Mouse (Mus musculus) MN1 (cell line): ENCODE results near the gene Ppil2.

Experiments
- DNase-seq: peaks from one replicate; pipeline ENCODE4 v3.0.0-alpha.2; 2016; ENCODE audit warnings: low spot score

The Ppil2 gene

DNA sequence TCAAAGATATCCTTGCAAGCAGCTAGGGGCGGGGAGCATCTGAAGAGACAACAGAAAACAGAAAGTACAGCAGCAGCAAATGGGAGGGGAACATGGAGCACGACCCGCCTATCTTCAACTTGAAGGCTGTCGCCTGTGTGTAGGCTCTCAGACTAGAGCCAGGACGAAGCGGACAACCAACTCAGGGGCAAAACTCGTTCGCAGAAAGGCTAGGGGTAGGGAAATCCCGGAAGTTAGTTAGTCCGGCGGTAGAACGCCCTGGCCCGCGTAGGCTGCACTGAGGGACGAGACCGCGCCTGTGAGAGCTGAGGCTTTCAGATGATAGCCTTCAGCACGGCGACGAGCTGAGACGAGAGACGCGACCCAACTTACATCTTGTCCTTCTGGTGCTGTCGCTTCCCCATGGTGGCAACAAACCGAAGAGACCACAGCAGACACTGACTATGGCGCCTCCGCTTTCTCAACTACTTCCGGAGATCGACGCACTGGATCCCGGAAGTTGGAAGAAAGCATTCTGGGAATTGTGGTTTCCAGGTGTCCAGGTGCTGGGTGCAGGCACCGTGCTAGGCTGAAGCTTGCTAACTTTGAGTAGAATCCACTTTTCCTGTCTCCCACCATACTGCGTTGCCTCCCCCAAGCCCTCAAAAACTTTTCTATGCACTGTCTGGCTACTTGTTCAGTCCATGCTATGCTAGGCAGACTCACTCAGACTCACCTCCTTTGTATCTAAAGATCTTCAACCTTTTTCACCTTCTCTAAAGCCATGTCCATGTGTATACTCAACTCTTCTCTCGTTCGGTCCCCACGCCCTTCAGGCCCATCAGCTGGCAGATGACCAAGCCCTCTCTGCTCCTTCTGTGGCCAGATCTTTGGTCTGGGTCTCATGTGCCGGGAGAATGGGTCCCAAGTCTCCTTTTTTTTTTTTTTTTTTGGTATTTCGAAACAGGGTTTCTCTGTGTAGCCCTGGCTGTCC, at the start of gene Ppil2:
Gene Ppil2 (minus strand): TSS at position 487 of the 973 bp plus-strand sequence.
- peak; percentile 77 for DNase-seq

DNA sequence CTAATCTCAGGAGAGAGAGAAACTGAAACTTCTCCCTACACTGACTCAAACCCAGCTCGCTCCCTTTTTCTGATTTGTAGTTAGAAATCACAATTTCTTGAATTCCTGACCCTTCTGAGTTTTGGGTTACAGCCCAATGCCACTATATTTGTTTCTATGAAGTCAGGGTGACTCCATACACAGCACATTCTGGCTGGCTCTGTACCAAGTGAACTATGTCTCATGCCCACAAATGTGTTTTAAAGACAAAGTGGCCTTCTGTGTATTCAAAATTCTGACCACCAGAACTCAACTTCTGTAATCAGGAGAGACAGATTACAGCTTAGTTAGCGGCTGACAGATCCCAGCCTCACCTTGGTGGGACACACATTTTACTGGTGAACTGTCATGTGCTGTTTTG, 43.3 kb upstream of the Ppil2 start:
- DNase-seq, result no peak

DNA sequence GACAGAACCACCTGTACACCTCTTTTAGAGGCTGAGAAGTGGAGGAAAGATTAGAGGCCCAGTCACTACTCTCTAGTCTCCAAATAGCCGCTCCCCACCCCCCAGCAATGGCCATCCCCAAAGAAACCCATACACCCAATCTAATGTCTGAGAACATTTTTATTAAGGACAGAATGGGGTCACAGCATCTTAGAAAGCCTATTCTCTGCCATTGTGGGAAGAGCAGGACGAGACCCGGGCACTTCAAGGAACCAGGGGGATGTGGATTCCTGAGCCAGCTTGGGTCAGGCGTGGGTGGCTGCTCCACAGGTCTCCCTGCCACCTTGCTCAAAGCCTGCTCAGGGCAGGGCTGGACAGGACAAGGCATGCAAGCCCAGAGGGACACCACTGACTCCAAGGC, 40.8 kb upstream of the Ppil2 start:
- no peak for DNase-seq

DNA sequence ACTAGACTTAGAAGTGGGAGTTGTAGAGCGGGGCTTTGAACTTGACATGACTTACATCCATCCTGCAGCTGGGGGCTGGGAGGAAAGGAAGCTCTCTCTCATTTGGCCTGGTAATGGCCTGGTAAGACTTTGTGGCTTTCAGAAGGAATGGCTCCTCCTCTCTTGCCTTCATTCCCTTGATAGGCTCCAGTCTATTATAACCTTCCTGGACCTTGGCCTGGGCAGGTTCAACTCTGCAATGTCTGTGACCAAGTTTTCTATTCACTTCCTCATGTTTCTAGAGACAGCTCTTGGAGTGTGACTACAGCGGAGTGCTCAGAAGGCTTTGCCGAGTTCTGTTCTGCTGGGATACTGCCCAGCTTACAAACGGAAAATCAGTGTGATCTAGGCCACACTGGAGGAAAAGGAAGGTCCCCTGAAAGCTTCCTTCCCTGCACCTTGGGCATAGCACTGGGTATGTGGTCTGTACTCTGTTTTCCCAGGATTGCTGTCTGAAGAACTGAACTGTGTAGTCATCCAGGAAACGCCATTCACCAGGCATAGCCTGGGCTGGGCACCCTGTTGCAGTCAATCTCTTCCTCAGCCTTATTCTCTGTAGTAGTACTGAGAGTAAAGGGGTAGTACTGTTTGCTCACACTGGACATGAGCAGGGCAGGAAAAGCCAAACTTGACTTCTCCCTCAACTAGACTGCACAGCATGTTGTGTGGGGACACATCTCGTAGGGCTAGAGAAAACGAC, 39.6 kb upstream of the Ppil2 start:
- no peak for DNase-seq

DNA sequence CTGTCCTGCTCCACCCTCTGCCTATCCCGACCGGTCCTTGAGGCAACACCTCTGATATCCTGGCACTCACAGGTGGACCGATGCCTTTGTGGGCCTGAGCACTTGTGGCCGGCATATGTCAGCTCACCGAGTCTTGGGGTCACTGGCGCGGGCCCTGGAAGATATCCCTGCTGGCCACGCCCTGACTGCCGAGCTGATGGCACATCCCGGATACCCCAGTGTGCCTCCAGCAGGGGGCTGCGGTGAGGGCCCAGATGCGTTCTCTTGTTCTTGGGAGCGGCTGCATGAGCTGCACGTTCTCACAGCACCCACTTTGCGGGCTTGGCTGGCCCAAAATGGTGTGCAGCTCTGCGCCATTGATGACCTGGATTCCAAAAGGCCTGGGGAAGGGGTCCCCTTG, 37.0 kb upstream of the Ppil2 start:
- peak; percentile 75 for DNase-seq

DNA sequence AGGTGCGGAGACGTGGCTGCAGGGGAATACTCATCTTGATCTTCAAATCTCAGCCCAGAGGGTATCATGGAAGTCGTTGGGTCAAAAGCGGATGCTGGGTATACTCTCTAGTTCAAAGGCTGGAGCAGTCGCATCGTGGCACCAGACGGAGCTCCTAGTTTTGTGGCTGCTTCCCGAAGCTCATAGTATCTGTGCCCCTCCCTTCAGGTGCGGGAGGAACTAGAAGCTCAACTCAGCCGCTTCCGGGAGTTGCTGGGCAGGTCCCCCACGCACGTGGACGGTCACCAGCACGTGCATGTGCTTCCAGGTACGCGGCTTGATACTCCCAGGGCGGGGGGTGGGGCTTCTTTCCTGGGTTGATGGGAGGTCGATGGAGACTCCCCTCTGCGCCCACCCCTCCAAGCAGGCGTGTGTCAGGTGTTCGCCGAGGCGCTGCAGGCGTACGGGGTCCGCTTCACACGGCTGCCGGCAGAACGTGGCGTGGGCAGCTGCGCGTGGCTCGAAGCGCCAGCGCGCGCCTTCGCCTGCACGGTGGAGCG, 36.4 kb upstream of the Ppil2 start:
- DNase-seq, result peak; percentile 44

DNA sequence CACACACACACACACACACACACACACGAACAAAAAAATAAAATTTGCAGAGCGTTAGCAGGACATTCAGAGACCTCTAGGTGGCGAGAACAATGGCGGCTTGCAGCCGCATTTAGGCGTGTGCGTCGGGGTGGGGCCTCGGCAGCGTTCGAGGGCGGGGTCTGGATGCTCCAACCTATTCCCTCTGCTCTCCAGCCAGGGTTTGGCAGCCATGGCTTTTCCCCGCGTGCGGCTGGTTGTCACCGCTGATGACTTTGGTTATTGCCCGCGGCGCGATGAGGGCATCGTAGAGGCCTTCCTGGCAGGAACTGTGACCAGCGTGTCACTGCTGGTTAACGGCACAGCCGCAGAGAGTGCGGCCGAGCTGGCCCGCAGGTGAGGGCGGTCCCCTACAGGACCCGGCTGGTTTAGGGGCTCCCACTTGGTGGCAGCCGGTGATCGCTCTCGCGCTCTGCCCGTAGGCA, 35.7 kb upstream of the Ppil2 start, which contains the start of gene Ccdc116:
Gene Ccdc116 (minus strand): TSS at position 458 of the 464 bp plus-strand sequence.
- DNase-seq, result peak; percentile 94

DNA sequence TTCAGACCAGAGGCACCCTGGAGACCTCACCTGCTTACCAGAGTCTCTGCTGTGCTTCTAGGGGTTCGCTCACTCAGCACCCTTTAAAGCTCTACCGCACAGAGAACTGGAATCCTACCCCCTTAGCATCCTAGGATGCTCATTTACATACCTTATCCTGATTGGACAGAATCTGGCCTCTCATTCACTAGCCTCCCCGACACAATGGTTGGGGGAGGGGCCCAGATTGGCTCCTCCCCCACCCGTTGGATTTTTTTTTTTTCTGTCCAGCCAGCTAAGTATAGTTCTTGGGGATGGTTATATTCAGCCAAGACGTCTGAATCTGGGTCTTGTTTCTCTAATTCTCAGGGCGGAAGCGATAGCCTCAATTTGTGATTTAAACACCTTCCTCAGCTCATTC, 33.3 kb upstream of the Ppil2 start, which contains the start of gene Ydjc:
Gene Ydjc (plus strand): TSS at position 283 of the 400 bp plus-strand sequence.
- no peak for DNase-seq

DNA sequence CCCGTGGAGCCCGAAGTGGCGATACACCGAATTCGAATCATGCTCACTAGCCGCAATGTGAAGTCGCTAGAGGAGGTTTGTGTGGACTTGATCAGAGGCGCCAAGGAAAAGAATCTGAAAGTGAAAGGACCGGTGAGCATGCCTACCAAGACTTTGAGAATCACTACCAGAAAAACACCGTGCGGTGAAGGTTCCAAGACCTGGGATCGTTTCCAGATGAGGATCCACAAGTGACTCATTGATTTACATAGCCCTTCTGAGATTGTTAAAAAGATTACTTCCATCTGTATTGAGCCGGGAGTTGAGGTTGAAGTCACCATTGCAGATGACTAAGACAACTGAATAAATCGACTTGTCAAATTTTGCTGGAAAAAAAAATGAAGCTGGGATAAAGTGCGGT, 26.3 kb upstream of the Ppil2 start:
- DNase-seq, result peak; percentile 72

DNA sequence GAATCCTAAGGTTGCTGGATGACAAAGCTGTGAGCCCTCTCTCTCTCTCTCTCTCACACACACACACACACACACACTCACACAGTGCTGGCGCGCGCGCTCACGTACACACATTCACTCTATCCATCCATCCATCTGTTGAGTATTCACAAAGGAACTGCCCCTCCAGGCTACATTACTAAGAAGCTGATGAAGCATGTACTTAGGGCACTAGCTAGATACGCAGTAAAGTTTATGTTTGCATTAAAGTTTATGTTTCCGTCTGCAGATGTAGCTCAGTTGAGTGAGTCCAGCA, 21.8 kb upstream of the Ppil2 start:
- no peak for DNase-seq

DNA sequence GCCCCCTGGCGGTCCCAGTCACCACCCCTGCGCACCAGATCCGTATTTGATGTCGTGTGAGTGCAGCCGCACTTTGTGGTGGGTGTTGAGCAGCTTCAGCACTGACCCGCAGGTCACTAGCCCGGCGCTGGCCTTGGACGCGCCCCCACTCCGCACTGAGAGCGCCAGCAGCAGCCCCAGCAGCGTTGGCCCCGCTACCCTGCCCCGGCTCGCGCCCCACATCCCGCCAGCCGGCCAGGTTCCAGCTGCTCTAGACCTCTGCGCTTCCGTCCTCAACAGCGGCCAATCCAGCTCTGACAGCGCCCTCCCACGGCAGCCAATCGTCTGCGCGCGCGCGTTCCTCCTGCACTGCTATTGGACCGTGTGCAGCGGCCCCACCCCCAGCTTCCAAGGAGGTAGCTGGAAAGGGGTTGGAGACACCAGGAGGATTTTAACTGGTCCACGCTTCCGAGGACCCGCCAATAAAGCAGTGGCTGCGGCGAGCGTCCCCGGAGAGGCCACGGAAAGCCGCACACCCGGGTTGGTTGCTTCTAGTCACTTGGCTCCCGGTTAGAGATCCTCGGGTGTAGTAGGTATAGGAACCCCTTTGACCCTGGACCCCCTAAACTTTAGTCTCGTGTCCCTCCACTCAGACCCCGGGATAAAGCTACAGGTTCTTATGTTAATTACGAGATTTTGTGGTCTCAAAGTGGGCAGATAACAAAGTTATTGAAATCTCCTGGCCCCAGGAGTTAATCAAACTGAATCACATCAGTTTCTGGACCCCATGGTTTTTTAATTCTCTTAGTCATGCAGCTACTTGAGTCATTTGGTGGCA, 21.2 kb upstream of the Ppil2 start, which contains the start of gene Sdf2l1:
Gene Sdf2l1 (minus strand): TSS at position 295 of the 817 bp plus-strand sequence.
- DNase-seq, result peak; percentile 97

DNA sequence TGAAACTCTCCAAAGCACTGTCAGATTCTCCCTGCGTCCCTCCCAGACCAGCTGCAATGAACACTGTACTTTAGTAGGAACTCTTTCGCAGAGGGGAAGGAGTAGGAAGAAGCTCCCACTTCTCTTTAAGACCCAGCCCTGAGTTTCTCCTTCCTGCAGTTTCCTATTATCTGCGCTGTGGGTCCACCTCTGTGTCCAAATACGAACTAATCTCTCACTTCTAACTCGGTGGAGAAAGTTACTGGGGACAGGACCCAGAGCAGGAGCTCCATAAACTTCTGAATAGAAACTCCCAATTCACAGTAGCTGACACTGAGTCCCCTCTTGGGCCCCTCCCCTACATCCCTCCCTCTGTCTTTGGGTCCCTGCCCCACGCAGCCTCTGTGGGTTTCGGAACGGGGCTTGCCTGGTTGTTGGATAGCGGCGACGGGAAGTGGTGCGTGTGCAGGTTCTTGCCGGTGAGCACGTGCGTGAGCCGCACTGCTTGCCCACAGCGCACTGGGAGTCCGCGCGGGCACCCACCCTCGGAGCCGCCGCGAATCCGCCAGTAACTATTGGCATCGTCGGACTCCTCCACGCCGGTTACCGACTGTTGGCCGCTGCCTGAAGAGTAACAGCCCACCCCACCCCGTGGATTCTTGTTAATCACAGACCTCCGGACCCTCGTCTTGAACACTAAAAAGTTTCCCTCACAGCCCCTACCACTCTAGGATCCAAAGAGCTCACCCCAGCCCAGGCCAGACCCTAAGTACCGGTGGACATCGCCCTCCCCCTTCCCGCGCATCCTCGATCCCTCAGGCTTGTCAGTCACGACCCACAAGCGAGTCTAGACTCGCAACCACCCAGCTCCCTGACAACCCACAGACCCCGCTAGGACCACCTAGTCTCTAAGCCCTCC, 20.4 kb upstream of the Ppil2 start:
- peak; percentile 42 for DNase-seq

DNA sequence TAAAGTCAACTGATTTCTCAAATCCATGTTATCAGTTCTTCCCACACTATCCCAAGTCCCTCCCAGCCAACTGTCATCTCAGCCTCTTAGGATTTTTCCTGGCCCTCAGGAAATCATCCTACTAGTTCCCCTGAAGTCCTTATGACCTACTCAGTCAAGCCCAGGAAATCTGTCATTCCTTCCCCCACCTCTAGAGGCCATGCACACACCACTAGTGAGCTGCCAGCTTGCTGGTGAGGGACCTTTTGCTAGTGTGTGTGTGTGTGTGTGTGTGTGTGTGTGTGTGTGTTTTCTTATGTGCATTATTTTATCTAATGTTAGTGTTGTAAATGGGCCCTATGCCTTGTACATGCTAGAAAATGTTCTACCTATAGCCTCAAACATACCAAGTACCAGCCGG, 16.2 kb upstream of the Ppil2 start:
- DNase-seq, result peak; percentile 80

DNA sequence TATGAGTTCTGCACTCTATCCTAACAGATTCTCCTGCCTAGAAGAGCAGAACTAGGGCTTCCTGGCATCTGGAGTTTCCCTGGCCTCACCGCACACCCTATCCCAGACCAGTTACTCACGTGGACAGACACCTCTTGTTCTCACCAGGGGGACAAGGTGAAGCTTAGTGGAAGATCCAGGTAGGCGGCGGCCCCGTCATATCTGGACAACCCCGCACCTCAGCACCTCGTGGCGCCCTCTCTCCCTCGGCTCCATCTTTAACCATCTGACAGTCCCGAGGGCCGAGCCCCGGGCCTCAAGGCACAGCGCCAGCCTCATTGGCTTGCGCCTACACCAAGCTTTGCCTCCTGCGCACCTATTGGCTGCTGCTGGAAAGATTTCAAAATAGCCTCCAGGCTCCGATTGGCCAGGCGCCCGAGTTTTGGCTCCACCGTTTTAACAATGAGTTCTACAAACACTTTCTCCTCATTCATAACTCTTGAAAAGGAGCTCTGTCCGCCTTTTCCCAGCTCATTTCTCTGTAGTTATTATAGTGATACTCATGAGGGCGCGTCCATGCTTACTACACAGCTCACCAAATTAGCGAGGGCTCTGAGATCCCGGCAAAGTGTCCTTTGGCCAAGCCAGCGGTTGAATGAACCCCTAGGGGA, 13.9 kb upstream of the Ppil2 start, which contains the start of gene 2610318N02Rik:
Gene 2610318N02Rik (minus strand): TSS at position 297 of the 650 bp plus-strand sequence.
- DNase-seq, result peak; percentile 94

DNA sequence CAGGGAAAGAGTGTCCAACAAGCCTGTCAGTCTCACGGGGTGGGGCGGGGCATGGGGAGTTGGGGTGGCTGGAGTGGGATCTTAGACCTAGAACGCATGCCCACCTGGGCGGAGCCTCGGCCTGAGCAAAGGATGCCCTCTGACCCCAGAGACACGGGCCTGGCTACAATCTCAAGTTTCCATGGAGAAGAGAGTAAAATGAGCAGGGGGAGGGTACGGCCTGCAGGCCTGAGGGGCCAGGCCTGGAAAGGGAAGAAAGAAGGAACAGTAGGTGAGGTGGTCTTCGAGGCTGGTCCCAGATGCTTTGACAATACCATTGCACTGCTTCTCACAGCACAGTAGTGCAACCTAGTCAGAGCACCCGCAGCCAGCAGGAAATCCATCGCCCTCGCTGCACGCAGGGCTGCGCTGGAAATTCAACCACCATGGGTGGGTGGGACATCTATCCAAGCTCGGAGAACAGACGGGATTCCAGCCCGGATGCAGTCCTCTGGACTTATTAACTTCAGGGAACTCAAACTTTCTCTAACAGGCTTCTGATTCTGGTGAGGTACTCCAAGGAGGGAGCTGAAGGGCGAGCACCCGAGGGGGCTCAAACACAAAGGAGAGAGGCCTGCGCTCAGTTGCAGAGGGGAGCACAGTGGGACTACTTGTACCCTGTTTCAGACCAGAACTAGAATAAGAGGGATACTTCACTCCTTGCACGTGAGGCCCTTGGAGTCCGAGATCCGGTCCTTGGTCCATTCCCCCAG, 13.2 kb upstream of the Ppil2 start:
- peak; percentile 50 for DNase-seq

DNA sequence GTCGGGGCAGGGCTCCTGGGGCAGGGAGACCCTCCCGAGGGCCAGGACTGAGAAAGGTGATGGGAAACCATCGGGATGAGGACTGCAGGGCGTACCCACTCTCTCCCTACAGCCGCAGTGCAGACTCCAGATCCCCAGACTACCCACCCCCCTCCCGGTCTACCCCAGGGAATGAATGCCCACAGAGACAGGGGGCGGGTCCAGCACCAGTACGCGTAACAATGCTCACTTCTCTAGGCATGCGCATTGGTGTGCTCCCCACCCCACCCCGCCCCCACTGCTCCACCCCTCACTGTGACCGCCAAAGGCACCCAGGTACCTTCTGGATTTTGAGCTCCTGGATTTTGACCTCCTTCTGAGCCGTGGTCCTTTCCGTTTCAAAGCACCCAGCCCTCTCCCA, 10.5 kb upstream of the Ppil2 start:
- peak; percentile 26 for DNase-seq

DNA sequence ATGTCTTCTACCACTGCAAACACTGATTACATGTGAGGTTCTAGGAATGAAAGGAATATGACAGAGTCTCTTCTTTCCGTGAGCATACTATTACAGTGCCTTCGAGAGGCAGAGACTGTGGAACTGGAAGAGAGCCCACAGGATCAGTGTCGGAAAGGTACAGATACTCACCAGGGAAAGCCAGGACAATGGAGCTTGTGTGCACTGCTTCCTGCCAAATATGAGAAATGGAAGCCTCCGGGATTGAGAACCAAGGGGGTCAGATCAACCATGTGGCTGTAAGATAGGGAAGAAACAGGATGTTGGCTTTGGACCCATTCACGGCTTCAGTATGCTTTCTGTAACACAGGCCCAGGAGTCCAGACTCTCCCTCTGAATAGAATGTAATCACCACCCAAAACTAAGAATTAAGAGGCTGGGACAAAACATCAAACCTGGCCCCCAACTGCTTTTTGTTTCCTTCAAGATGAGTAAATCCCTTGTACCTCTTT, 6.3 kb upstream of the Ppil2 start:
- DNase-seq, result no peak

DNA sequence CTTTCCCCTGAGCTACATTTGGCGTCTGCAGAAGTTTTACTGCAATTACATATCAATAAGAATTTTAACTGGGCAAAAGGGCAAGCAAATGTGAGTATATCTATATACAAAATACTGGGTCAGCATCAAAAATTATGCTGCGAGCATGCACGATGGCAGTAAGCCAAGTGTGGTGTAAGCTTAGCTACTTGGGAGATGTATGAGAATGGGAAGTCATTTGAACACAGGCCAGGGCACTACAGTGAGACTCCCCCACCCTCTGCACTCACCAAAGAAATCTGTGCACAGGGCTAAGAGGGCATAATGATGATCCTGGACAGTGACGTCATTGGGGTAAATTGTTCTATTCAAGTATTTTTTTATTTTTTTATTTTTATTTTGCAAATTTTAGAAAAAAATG, 6.5 kb downstream of the Ppil2 start:
- no peak for DNase-seq

DNA sequence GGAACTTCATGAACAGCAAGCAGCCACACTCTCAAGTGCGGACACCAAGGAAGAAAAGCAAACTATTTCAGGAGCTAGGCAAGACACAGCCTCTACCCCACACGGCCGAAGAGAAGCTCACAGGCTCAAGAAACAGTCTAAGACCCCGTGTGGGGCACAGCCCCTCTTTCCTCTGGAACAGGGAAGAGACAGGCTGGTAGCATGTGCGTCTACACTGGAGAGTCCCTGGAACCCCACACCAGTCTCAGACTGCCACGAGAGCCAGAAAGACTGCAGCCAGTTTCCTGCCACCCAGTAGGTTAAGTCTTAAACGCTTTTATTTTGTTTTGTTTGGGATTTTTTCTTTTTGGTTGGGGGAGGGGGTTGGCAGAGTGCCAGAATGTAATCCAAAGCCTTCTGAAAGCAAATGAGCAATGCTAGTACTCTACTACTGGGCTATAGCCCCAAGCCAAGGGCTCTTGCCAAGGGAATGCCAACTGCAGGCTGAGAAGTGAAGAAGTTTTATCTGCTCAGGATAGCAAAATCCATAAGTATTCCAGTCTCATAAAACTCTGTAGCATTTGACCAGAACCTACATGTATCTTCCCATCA, 8.3 kb downstream of the Ppil2 start:
- DNase-seq, result no peak
